Mouse (Mus musculus): ENCODE measurements around the gene Adam22. TPM values are rescaled to one million over a fixed set of nuclear protein-coding genes. Genes with fewer than 3 reads are reported as not detected.

Gene Adam22
- polyA plus RNA-seq, 1 experiment = 5.6 TPM

GRCm38 (mm10) chr5:8276141-8276540 is 91.8 kb downstream of the Adam22 start:
- no peak overlapping the region for H3K4me3 ChIP-seq (ENCODE audit: low read depth, low read length)
- no peaks in the 10 kb centered on the region for H3K27me3 ChIP-seq (ENCODE audit: control insufficient read depth, insufficient read depth, low read length, poor library complexity, severe bottlenecking)
- H3K9me3 ChIP-seq (replicated peaks; ENCODE audit: control insufficient read depth, insufficient read depth, low read length, poor library complexity, severe bottlenecking) = no peaks in the 10 kb centered on the region
- no peaks in the 10 kb centered on the region for H3K36me3 ChIP-seq (ENCODE audit: control insufficient read depth, insufficient read depth, low read length, poor library complexity, severe bottlenecking)
- no peak overlapping the region for H3K9ac ChIP-seq (ENCODE audit: low read depth, poor library complexity, severe bottlenecking)
- TF ChIP-seq EP300 (IDR thresholded peaks at IDR 0.05; ENCODE audit: insufficient read depth, low read depth, low read length) (no peak), CTCF (IDR thresholded peaks at IDR 0.05; ENCODE audit: low read depth, low read length) (no peak), POLR2A (IDR thresholded peaks at IDR 0.05; ENCODE audit: insufficient read depth, low read length) (no peak)
- no peak overlapping the region for H3K27ac ChIP-seq (ENCODE audit: insufficient read depth, low read length)
- no peaks in the 10 kb centered on the region for H3K4me1 ChIP-seq (ENCODE audit: control insufficient read depth, insufficient read depth, low read length)

- no peaks in the 10 kb centered on the region for H3K36me3 ChIP-seq (ENCODE audit: control insufficient read depth, insufficient read depth, low read length, poor library complexity, severe bottlenecking)
- TF ChIP-seq EP300 (IDR thresholded peaks at IDR 0.05; ENCODE audit: insufficient read depth, low read depth, low read length) (no peak), CTCF (IDR thresholded peaks at IDR 0.05; ENCODE audit: low read depth, low read length) (no peak), POLR2A (IDR thresholded peaks at IDR 0.05; ENCODE audit: insufficient read depth, low read length) (no peak)
- H3K9ac ChIP-seq (ENCODE audit: low read depth, poor library complexity, severe bottlenecking) = no peak overlapping the region
- no peak overlapping the region for H3K4me3 ChIP-seq (ENCODE audit: low read depth, low read length)
- H3K4me1 ChIP-seq (ENCODE audit: control insufficient read depth, insufficient read depth, low read length) = no peaks in the 10 kb centered on the region
- H3K9me3 ChIP-seq (replicated peaks; ENCODE audit: control insufficient read depth, insufficient read depth, low read length, poor library complexity, severe bottlenecking) = no peaks in the 10 kb centered on the region
- no peaks in the 10 kb centered on the region for H3K27me3 ChIP-seq (ENCODE audit: control insufficient read depth, insufficient read depth, low read length, poor library complexity, severe bottlenecking)
- no peak overlapping the region for H3K27ac ChIP-seq (ENCODE audit: insufficient read depth, low read length)
Measured at GRCm38 (mm10) chr5:8257366-8257765, 110.6 kb downstream of the Adam22 start.

GRCm38 (mm10) chr5:8256487-8256886 is 111.5 kb downstream of the Adam22 start:
- no peaks in the 10 kb centered on the region for H3K9me3 ChIP-seq (replicated peaks; ENCODE audit: control insufficient read depth, insufficient read depth, low read length, poor library complexity, severe bottlenecking)
- H3K27ac ChIP-seq (ENCODE audit: insufficient read depth, low read length) = no peak overlapping the region
- no peaks in the 10 kb centered on the region for H3K27me3 ChIP-seq (ENCODE audit: control insufficient read depth, insufficient read depth, low read length, poor library complexity, severe bottlenecking)
- no peak overlapping the region for H3K4me3 ChIP-seq (ENCODE audit: low read depth, low read length)
- no peaks in the 10 kb centered on the region for H3K4me1 ChIP-seq (ENCODE audit: control insufficient read depth, insufficient read depth, low read length)
- no peak overlapping the region for H3K9ac ChIP-seq (ENCODE audit: low read depth, poor library complexity, severe bottlenecking)
- no peaks in the 10 kb centered on the region for H3K36me3 ChIP-seq (ENCODE audit: control insufficient read depth, insufficient read depth, low read length, poor library complexity, severe bottlenecking)
- TF ChIP-seq CTCF (IDR thresholded peaks at IDR 0.05; ENCODE audit: low read depth, low read length) (no peak), EP300 (IDR thresholded peaks at IDR 0.05; ENCODE audit: insufficient read depth, low read depth, low read length) (no peak), POLR2A (IDR thresholded peaks at IDR 0.05; ENCODE audit: insufficient read depth, low read length) (no peak)

- Histone ChIP-seq H3K36me3 (ENCODE audit: control insufficient read depth, insufficient read depth, low read length, poor library complexity, severe bottlenecking) (no peaks in the 10 kb centered on the region), H3K9me3 (replicated peaks; ENCODE audit: control insufficient read depth, insufficient read depth, low read length, poor library complexity, severe bottlenecking) (no peaks in the 10 kb centered on the region), H3K27me3 (ENCODE audit: control insufficient read depth, insufficient read depth, low read length, poor library complexity, severe bottlenecking) (no peaks in the 10 kb centered on the region), H3K9ac (ENCODE audit: low read depth, poor library complexity, severe bottlenecking) (no peak overlapping the region), H3K4me1 (ENCODE audit: control insufficient read depth, insufficient read depth, low read length) (peaks cover 3% of the 10 kb centered on the region), H3K4me3 (ENCODE audit: low read depth, low read length) (no peak overlapping the region), H3K27ac (ENCODE audit: insufficient read depth, low read length) (no peak overlapping the region)
- TF ChIP-seq CTCF (IDR thresholded peaks at IDR 0.05; ENCODE audit: low read depth, low read length) = no peak
- no peak for TF ChIP-seq POLR2A (IDR thresholded peaks at IDR 0.05; ENCODE audit: insufficient read depth, low read length)
- no peak for TF ChIP-seq EP300 (IDR thresholded peaks at IDR 0.05; ENCODE audit: insufficient read depth, low read depth, low read length)
Measured at GRCm38 (mm10) chr5:8244696-8245095, 123.3 kb downstream of the Adam22 start.

GRCm38 (mm10) chr5:8243064-8243615 is 124.8 kb downstream of the Adam22 start:
- Histone ChIP-seq H3K27ac (ENCODE audit: insufficient read depth, low read length) (no peak overlapping the region), H3K27me3 (ENCODE audit: control insufficient read depth, insufficient read depth, low read length, poor library complexity, severe bottlenecking) (no peaks in the 10 kb centered on the region), H3K9ac (ENCODE audit: low read depth, poor library complexity, severe bottlenecking) (no peak overlapping the region), H3K4me3 (ENCODE audit: low read depth, low read length) (no peak overlapping the region), H3K4me1 (ENCODE audit: control insufficient read depth, insufficient read depth, low read length) (peaks cover 3% of the 10 kb centered on the region), H3K36me3 (ENCODE audit: control insufficient read depth, insufficient read depth, low read length, poor library complexity, severe bottlenecking) (no peaks in the 10 kb centered on the region), H3K9me3 (replicated peaks; ENCODE audit: control insufficient read depth, insufficient read depth, low read length, poor library complexity, severe bottlenecking) (no peaks in the 10 kb centered on the region)
- TF ChIP-seq CTCF (IDR thresholded peaks at IDR 0.05; ENCODE audit: low read depth, low read length) (peak; percentile 52), EP300 (IDR thresholded peaks at IDR 0.05; ENCODE audit: insufficient read depth, low read depth, low read length) (peak; percentile 58; the same call in 1 of the 2 replicates), POLR2A (IDR thresholded peaks at IDR 0.05; ENCODE audit: insufficient read depth, low read length) (no peak)

- H3K4me1 ChIP-seq (ENCODE audit: control insufficient read depth, insufficient read depth, low read length) = peaks cover 3% of the 10 kb centered on the region
- no peak overlapping the region for H3K27ac ChIP-seq (ENCODE audit: insufficient read depth, low read length)
- no peaks in the 10 kb centered on the region for H3K36me3 ChIP-seq (ENCODE audit: control insufficient read depth, insufficient read depth, low read length, poor library complexity, severe bottlenecking)
- no peaks in the 10 kb centered on the region for H3K27me3 ChIP-seq (ENCODE audit: control insufficient read depth, insufficient read depth, low read length, poor library complexity, severe bottlenecking)
- no peak for TF ChIP-seq POLR2A (IDR thresholded peaks at IDR 0.05; ENCODE audit: insufficient read depth, low read length)
- no peak for TF ChIP-seq EP300 (IDR thresholded peaks at IDR 0.05; ENCODE audit: insufficient read depth, low read depth, low read length)
- TF ChIP-seq CTCF (IDR thresholded peaks at IDR 0.05; ENCODE audit: low read depth, low read length) = no peak
- H3K4me3 ChIP-seq (ENCODE audit: low read depth, low read length) = no peak overlapping the region
- no peak overlapping the region for H3K9ac ChIP-seq (ENCODE audit: low read depth, poor library complexity, severe bottlenecking)
- no peaks in the 10 kb centered on the region for H3K9me3 ChIP-seq (replicated peaks; ENCODE audit: control insufficient read depth, insufficient read depth, low read length, poor library complexity, severe bottlenecking)
Measured at GRCm38 (mm10) chr5:8242660-8243059, 125.3 kb downstream of the Adam22 start.
